Mouse (Mus musculus) thymus, postnatal 36 days (tissue): ENCODE results near the gene Gm38431.

Experiments used
- DNase-seq, 2 experiments: peaks; one replicate each; pipeline ENCODE4 v3.0.0; 2022; ENCODE audit warnings: mixed read lengths in 2 of 2

Gm38431 gene

GRCm38 (mm10) chr9:21036666-21037065 is 55.1 kb downstream of the Gm38431 start:
- no peak for DNase-seq

- no peak for DNase-seq
Measured at GRCm38 (mm10) chr9:21036161-21036560, 55.6 kb downstream of the Gm38431 start.

- DNase-seq: no peak
Measured at GRCm38 (mm10) chr9:21035586-21035985, 56.2 kb downstream of the Gm38431 start.

GRCm38 (mm10) chr9:21034481-21035085 is 57.2 kb downstream of the Gm38431 start:
- DNase-seq: peak in 1 of 2 experiments; percentile 29

GRCm38 (mm10) chr9:21033136-21033535 is 58.7 kb downstream of the Gm38431 start:
- peak; percentile 61 to 69 for DNase-seq

- DNase-seq: no peak
Measured at GRCm38 (mm10) chr9:21032491-21032890, 59.3 kb downstream of the Gm38431 start.

GRCm38 (mm10) chr9:21031896-21032351 is 59.9 kb downstream of the Gm38431 start, which contains the start of gene Icam5:
Gene Icam5, plus strand, starts transcription at chr9:21032073.
- peak in 1 of 2 experiments; percentile 52 for DNase-seq

- DNase-seq: peak; percentile 65 to 67
Measured at GRCm38 (mm10) chr9:21031251-21031895, 60.4 kb downstream of the Gm38431 start.

GRCm38 (mm10) chr9:21030781-21031250 is 61.0 kb downstream of the Gm38431 start:
- DNase-seq: peak; percentile 86 to 88

GRCm38 (mm10) chr9:21030055-21030600 is 61.7 kb downstream of the Gm38431 start:
- DNase-seq: peak in 1 of 2 experiments; percentile 38

GRCm38 (mm10) chr9:21029291-21030054 is 62.3 kb downstream of the Gm38431 start, which contains the start of gene Icam4:
Gene Icam4, plus strand, starts transcription at chr9:21029373.
- DNase-seq: peak; percentile 78

- no peak for DNase-seq
Measured at GRCm38 (mm10) chr9:21028560-21029110, 63.2 kb downstream of the Gm38431 start.

GRCm38 (mm10) chr9:21027774-21028290 is 64.0 kb downstream of the Gm38431 start:
- no peak for DNase-seq

GRCm38 (mm10) chr9:21026849-21027248 is 64.9 kb downstream of the Gm38431 start:
- no peak for DNase-seq

GRCm38 (mm10) chr9:21025258-21025810 is 66.5 kb downstream of the Gm38431 start:
- no peak for DNase-seq

GRCm38 (mm10) chr9:21022726-21023125 is 69.1 kb downstream of the Gm38431 start:
- DNase-seq: no peak

- DNase-seq: no peak
Measured at GRCm38 (mm10) chr9:21022288-21022687, 69.5 kb downstream of the Gm38431 start.

- no peak for DNase-seq
Measured at GRCm38 (mm10) chr9:21021363-21021762, 70.4 kb downstream of the Gm38431 start.

- no peak for DNase-seq
Measured at GRCm38 (mm10) chr9:21018600-21018999, 73.2 kb downstream of the Gm38431 start.
